Mouse (Mus musculus): ENCODE measurements around the gene 1700067K01Rik. TPM values are rescaled to one million over a fixed set of nuclear protein-coding genes. Genes with fewer than 3 reads are reported as not detected.
A peak's percentile ranks its signal among the peaks of the same experiment; 100 is the strongest.
"Not testable (repeated sequence)": the region's sequence is repeated elsewhere in the genome, so short reads cannot be mapped to it uniquely, and the experiment has no call there.

Gene 1700067K01Rik
- polyA plus RNA-seq, 1 experiment from 2014 or later: 1.1 TPM

GRCm38 (mm10) chr8:84003612-84004246, 2.4 kb downstream of the 1700067K01Rik start:
- ATAC-seq: no peak
- no peaks in the 10 kb centered on the region for H3K9me3 ChIP-seq (replicated peaks; ENCODE audit: control insufficient read depth, low read length, poor library complexity, severe bottlenecking)
- peaks cover 12% of the 10 kb centered on the region; the same call in 1 of the 2 replicates for H3K27me3 ChIP-seq (ENCODE audit: control insufficient read depth, insufficient read depth, low read depth, low read length)
- H3K27ac ChIP-seq (ENCODE audit: low read length): no peak overlapping the region
- H3K9ac ChIP-seq (ENCODE audit: low read depth, low read length): peak overlapping the region; percentile 87; the same call in 1 of the 2 replicates
- H3K36me3 ChIP-seq (ENCODE audit: control insufficient read depth, insufficient read depth, low read length): 0 out of 2 replicates have a peak, but pooled peaks cover 3% of the 10 kb centered on the region
- peaks cover 13% of the 10 kb centered on the region for H3K4me1 ChIP-seq (ENCODE audit: control insufficient read depth, insufficient read depth, low read length)
- peak overlapping the region; percentile 64 for H3K4me3 ChIP-seq (ENCODE audit: low read depth, low read length)
- 73% methylated on average over 6 of the region's 6 CpGs for WGBS
- H3K4me2 ChIP-seq (ENCODE audit: low read length): peak overlapping the region; percentile 97

GRCm38 (mm10) chr8:84004533-84005201, 3.4 kb downstream of the 1700067K01Rik start:
- Histone ChIP-seq H3K27ac (ENCODE audit: low read length) (peak overlapping the region; percentile 60), H3K4me3 (ENCODE audit: low read depth, low read length) (peak overlapping the region; percentile 64), H3K9ac (ENCODE audit: low read depth, low read length) (peak overlapping the region; percentile 87), H3K4me2 (ENCODE audit: low read length) (peak overlapping the region; percentile 97), H3K4me1 (ENCODE audit: control insufficient read depth, insufficient read depth, low read length) (peaks cover 5% of the 10 kb centered on the region; the same call in 1 of the 2 replicates), H3K9me3 (replicated peaks; ENCODE audit: control insufficient read depth, low read length, poor library complexity, severe bottlenecking) (no peaks in the 10 kb centered on the region), H3K27me3 (ENCODE audit: control insufficient read depth, insufficient read depth, low read depth, low read length) (peaks cover 12% of the 10 kb centered on the region; the same call in 1 of the 2 replicates), H3K36me3 (ENCODE audit: control insufficient read depth, insufficient read depth, low read length) (0 out of 2 replicates have a peak, but pooled peaks cover 3% of the 10 kb centered on the region)
- peak; percentile 81 for ATAC-seq
- WGBS: 1% methylated on average over 30 of the region's 30 CpGs

DNA sequence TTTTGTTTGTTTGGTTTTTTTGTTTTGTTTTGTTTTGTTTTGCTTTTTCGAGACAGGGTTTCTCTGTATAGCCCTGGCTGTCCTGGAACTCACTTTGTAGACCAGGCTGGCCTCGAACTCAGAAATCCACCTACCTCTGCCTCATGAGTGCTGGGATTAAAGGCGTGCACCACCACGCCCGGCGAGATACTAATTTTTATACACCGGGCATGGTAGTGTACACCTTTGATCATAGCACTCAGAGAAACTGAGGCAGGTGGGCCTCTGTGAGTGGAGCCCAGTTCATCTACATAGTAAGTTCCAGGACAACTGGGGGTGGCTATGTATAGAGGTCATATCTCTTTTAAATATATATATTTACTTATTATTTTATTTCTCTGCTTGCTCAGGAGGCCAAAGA, 4.2 kb downstream of the 1700067K01Rik start:
- not testable (repeated sequence) for H3K9ac ChIP-seq (ENCODE audit: low read depth, low read length); H3K36me3 ChIP-seq (ENCODE audit: control insufficient read depth, insufficient read depth, low read length); H3K27ac ChIP-seq (ENCODE audit: low read length); H3K4me1 ChIP-seq (ENCODE audit: control insufficient read depth, insufficient read depth, low read length); H3K4me3 ChIP-seq (ENCODE audit: low read depth, low read length); H3K9me3 ChIP-seq (replicated peaks; ENCODE audit: control insufficient read depth, low read length, poor library complexity, severe bottlenecking); H3K4me2 ChIP-seq (ENCODE audit: low read length); ATAC-seq
- 95% methylated on average over 7 of the region's 7 CpGs for WGBS
- H3K27me3 ChIP-seq (ENCODE audit: control insufficient read depth, insufficient read depth, low read depth, low read length): peaks cover 15% of the 10 kb centered on the region

DNA sequence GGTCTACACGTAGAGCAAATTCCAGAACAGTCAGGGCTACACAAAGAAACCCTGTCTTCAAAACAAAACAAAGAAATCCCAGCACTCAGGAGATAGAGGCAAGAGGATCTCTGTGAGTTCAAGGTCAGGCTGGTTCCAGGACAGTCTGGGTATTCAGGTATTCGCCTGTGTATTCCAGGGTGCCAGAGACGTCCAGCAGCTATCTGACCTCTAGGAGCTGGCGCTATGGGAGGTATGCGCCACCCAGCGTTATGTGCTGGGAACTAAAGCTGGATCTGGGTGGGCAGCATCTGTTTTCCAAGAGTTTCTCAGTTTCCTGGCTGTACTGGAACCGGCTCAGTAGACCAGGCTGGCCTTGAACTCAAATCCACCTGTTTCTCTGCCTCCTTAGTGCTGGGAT, 7.1 kb downstream of the 1700067K01Rik start:
- H3K4me3 ChIP-seq (ENCODE audit: low read depth, low read length): no peak overlapping the region
- H3K27me3 ChIP-seq (ENCODE audit: control insufficient read depth, insufficient read depth, low read depth, low read length): peaks cover 21% of the 10 kb centered on the region
- H3K27ac ChIP-seq (ENCODE audit: low read length): no peak overlapping the region
- no peak for ATAC-seq
- H3K9ac ChIP-seq (ENCODE audit: low read depth, low read length): no peak overlapping the region
- no peaks in the 10 kb centered on the region for H3K36me3 ChIP-seq (ENCODE audit: control insufficient read depth, insufficient read depth, low read length)
- 27% methylated on average over 7 of the region's 7 CpGs for WGBS
- no peak overlapping the region for H3K4me2 ChIP-seq (ENCODE audit: low read length)
- peaks cover 24% of the 10 kb centered on the region for H3K4me1 ChIP-seq (ENCODE audit: control insufficient read depth, insufficient read depth, low read length)
- no peaks in the 10 kb centered on the region for H3K9me3 ChIP-seq (replicated peaks; ENCODE audit: control insufficient read depth, low read length, poor library complexity, severe bottlenecking)

GRCm38 (mm10) chr8:84009876-84010275, 8.6 kb downstream of the 1700067K01Rik start:
- Histone ChIP-seq H3K9ac (ENCODE audit: low read depth, low read length) (no peak overlapping the region), H3K9me3 (replicated peaks; ENCODE audit: control insufficient read depth, low read length, poor library complexity, severe bottlenecking) (no peaks in the 10 kb centered on the region), H3K27ac (ENCODE audit: low read length) (no peak overlapping the region), H3K36me3 (ENCODE audit: control insufficient read depth, insufficient read depth, low read length) (no peaks in the 10 kb centered on the region), H3K4me2 (ENCODE audit: low read length) (peak overlapping the region; percentile 35; the same call in 1 of the 2 replicates), H3K4me3 (ENCODE audit: low read depth, low read length) (no peak overlapping the region), H3K4me1 (ENCODE audit: control insufficient read depth, insufficient read depth, low read length) (peaks cover 24% of the 10 kb centered on the region), H3K27me3 (ENCODE audit: control insufficient read depth, insufficient read depth, low read depth, low read length) (peaks cover 22% of the 10 kb centered on the region)
- 1% methylated on average over 11 of the region's 11 CpGs for WGBS
- no peak for ATAC-seq

GRCm38 (mm10) chr8:84010625-84011611, 9.6 kb downstream of the 1700067K01Rik start:
- WGBS: 2% methylated on average over 81 of the region's 83 CpGs
- no peaks in the 10 kb centered on the region for H3K36me3 ChIP-seq (ENCODE audit: control insufficient read depth, insufficient read depth, low read length)
- H3K4me3 ChIP-seq (ENCODE audit: low read depth, low read length): peak overlapping the region; percentile 58
- H3K9me3 ChIP-seq (replicated peaks; ENCODE audit: control insufficient read depth, low read length, poor library complexity, severe bottlenecking): no peaks in the 10 kb centered on the region
- peak overlapping the region; percentile 66 for H3K9ac ChIP-seq (ENCODE audit: low read depth, low read length)
- peaks cover 22% of the 10 kb centered on the region for H3K27me3 ChIP-seq (ENCODE audit: control insufficient read depth, insufficient read depth, low read depth, low read length)
- ATAC-seq: peak; percentile 41
- no peak overlapping the region for H3K27ac ChIP-seq (ENCODE audit: low read length)
- H3K4me2 ChIP-seq (ENCODE audit: low read length): peak overlapping the region; percentile 94
- H3K4me1 ChIP-seq (ENCODE audit: control insufficient read depth, insufficient read depth, low read length): peaks cover 22% of the 10 kb centered on the region

- Histone ChIP-seq H3K9me3 (replicated peaks; ENCODE audit: control insufficient read depth, low read length, poor library complexity, severe bottlenecking) (no peaks in the 10 kb centered on the region), H3K27ac (ENCODE audit: low read length) (no peak within 1 kb of the TSS), H3K27me3 (ENCODE audit: control insufficient read depth, insufficient read depth, low read depth, low read length) (peaks cover 22% of the 10 kb centered on the region), H3K4me3 (ENCODE audit: low read depth, low read length) (peak within 1 kb of the TSS; percentile 58), H3K36me3 (ENCODE audit: control insufficient read depth, insufficient read depth, low read length) (no peaks in the 10 kb centered on the region), H3K4me1 (ENCODE audit: control insufficient read depth, insufficient read depth, low read length) (peaks cover 22% of the 10 kb centered on the region), H3K9ac (ENCODE audit: low read depth, low read length) (peak within 1 kb of the TSS; percentile 66), H3K4me2 (ENCODE audit: low read length) (peak within 1 kb of the TSS; percentile 94)
- 0 out of 2 replicates have a peak, but pooled peaks have one; percentile 20 for ATAC-seq
- WGBS: under 1% methylated on average over 45 of the region's 45 CpGs
Measured at GRCm38 (mm10) chr8:84011705-84012498, 10.6 kb downstream of the 1700067K01Rik start, which contains the start of gene 2210011C24Rik. Gene 2210011C24Rik, minus strand, starts transcription at chr8:84012171.
